Mouse (Mus musculus): ENCODE data around the gene C1ra.
A peak's percentile ranks its signal among the peaks of the same experiment; 100 is the strongest.
"Not testable (repeated sequence)": the region's sequence is repeated elsewhere in the genome, so short reads cannot be mapped to it uniquely, and the experiment has no call there.

Gene C1ra

GRCm38 (mm10) chr6:124512355-124512836 lies at the start of gene C1ra:
C1ra (plus strand) TSS chr6:124512405.
- peak in 1 of 2 experiments; percentile 31 for DNase-seq (ENCODE audit: low spot score in 2 of 2)

GRCm38 (mm10) chr6:124463881-124464291 lies 48.3 kb upstream of the C1ra start:
- DNase-seq (ENCODE audit: low spot score in 2 of 2), result no peak

GRCm38 (mm10) chr6:124464305-124465271 lies 47.6 kb upstream of the C1ra start, which contains the start of gene Clstn3:
Clstn3 (minus strand) TSS chr6:124464794.
- DNase-seq (ENCODE audit: low spot score in 2 of 2), result peak; percentile 71 to 72

GRCm38 (mm10) chr6:124465299-124465698 lies 46.9 kb upstream of the C1ra start:
- DNase-seq (ENCODE audit: low spot score in 2 of 2), result no peak

- DNase-seq (ENCODE audit: low spot score in 2 of 2), result no peak
Observed at GRCm38 (mm10) chr6:124465729-124466128, 46.5 kb upstream of the C1ra start.

- DNase-seq (ENCODE audit: low spot score in 2 of 2), result no peak
Observed at GRCm38 (mm10) chr6:124471121-124471520, 41.1 kb upstream of the C1ra start.

GRCm38 (mm10) chr6:124471783-124472638 lies 40.2 kb upstream of the C1ra start:
- not testable (repeated sequence) for DNase-seq (ENCODE audit: low spot score in 2 of 2)

- DNase-seq (ENCODE audit: low spot score in 2 of 2), result no peak
Observed at GRCm38 (mm10) chr6:124472801-124473200, 39.4 kb upstream of the C1ra start.

GRCm38 (mm10) chr6:124474621-124475020 lies 37.6 kb upstream of the C1ra start:
- no peak for DNase-seq (ENCODE audit: low spot score in 2 of 2)

GRCm38 (mm10) chr6:124475335-124476075 lies 36.7 kb upstream of the C1ra start:
- DNase-seq (ENCODE audit: low spot score in 2 of 2), result not testable (repeated sequence)

GRCm38 (mm10) chr6:124476216-124476615 lies 36.0 kb upstream of the C1ra start:
- DNase-seq (ENCODE audit: low spot score in 2 of 2), result no peak

- DNase-seq (ENCODE audit: low spot score in 2 of 2), result no peak
Observed at GRCm38 (mm10) chr6:124476796-124477195, 35.4 kb upstream of the C1ra start.

GRCm38 (mm10) chr6:124477221-124477655 lies 35.0 kb upstream of the C1ra start:
- DNase-seq (ENCODE audit: low spot score in 2 of 2), result no peak

GRCm38 (mm10) chr6:124477922-124478651 lies 34.1 kb upstream of the C1ra start:
- DNase-seq (ENCODE audit: low spot score in 2 of 2), result no peak

GRCm38 (mm10) chr6:124478874-124479572 lies 33.2 kb upstream of the C1ra start:
- DNase-seq (ENCODE audit: low spot score in 2 of 2), result no peak

GRCm38 (mm10) chr6:124479573-124479930 lies 32.7 kb upstream of the C1ra start:
- no peak for DNase-seq (ENCODE audit: low spot score in 2 of 2)

GRCm38 (mm10) chr6:124480295-124480694 lies 31.9 kb upstream of the C1ra start:
- DNase-seq (ENCODE audit: low spot score in 2 of 2), result no peak

GRCm38 (mm10) chr6:124481571-124481970 lies 30.6 kb upstream of the C1ra start:
- DNase-seq (ENCODE audit: low spot score in 2 of 2), result no peak

- not testable (repeated sequence) for DNase-seq (ENCODE audit: low spot score in 2 of 2)
Observed at GRCm38 (mm10) chr6:124483831-124484230, 28.4 kb upstream of the C1ra start.

- no peak for DNase-seq (ENCODE audit: low spot score in 2 of 2)
Observed at GRCm38 (mm10) chr6:124484851-124485250, 27.4 kb upstream of the C1ra start.
